Mouse (Mus musculus): ENCODE measurements at regions not wholly inside any gene's neighbourhood (a gene's known extent, or its start where the extent isn't known, plus 50 kb on each side); places are given as distances from the start of the nearest gene placed in this dataset.

DNA sequence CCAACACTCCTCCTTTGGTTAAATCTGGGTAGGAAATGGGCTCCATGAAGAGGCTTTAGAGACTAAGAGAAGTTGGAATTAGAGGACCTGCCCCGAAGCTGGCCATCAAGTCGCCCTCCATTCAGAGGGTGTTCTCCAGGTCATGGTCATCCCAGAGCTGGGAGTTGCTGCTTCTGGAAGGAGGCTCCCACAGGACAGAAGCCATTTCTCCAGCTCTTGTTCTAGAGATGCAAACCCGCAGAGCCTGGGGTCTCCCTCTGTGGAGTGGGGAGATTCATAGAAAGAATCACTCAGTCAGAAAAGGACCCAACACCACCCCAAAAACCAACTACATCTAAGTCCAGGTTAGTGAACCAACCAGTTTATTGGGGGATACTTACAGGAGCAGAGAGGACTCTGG is 112.2 kb downstream of the CK137956 start:
- TF ChIP-seq CTCF (conservative IDR thresholded peaks at IDR 0.05; ENCODE audit: low read length) (no peak), NANOG (IDR thresholded peaks at IDR 0.05; ENCODE audit: borderline replicate concordance, low read length) (no peak)
